Mouse (Mus musculus) liver, embryonic 14.5 days (tissue): ENCODE data around the gene Irf1.

Source experiments
- CTCF ChIP-seq: IDR thresholded peaks from 2 replicates; pipeline ENCODE4 v1.5.1; 2016; ENCODE audit warnings: antibody characterized with exemption, low read depth, control low read depth
- EP300 ChIP-seq: IDR thresholded peaks from 2 replicates; pipeline ENCODE4 v1.6.1; 2016; ENCODE audit warnings: antibody characterized with exemption, low read depth

DNA sequence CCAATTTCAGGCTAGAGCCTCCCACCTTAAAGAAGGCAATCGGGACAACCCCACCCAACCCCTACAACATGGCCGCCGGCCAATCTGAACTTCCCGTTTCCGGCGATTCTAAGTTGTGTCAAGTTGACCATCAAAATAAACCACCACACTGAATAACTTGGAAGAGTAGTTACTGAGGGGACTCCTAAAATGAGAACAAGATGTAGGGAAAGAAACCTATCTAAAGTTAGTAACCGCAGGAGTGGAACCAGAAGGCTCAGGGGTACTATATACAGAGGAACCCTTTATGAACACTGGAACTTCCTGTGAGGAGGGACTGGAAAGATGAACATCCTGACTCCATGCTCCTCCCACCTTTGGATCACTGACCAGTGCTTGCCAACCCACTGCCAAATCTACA, 38.4 kb upstream of the Irf1 start:
- TF ChIP-seq CTCF = no peak
- no peak for TF ChIP-seq EP300
